Mouse (Mus musculus) liver, postnatal 0 days (tissue): ENCODE measurements at regions not wholly inside any gene's neighbourhood (a gene's known extent, or its start where the extent isn't known, plus 50 kb on each side); places are given as distances from the start of the nearest gene placed in this dataset.

Experiments
- ATAC-seq: fragments of 200-750 bp; cut with Nextera tagmentation; 2 replicates; pipeline ENCODE4 v1.8.0; 2017; ENCODE audit warnings: mild to moderate bottlenecking, moderate library complexity
- DNase-seq: peaks from one replicate; pipeline ENCODE4 v3.0.0-alpha.2; 2016
- H3K27ac ChIP-seq: fragments of 300-500 bp; sonication (generic); 2 replicates; pipeline ENCODE4 v1.5.1; 2014; ENCODE audit warnings: antibody characterized with exemption, moderate library complexity, mild to moderate bottlenecking, low read depth
- H3K27me3 ChIP-seq: fragments of 300-500 bp; sonication (generic); 2 replicates; pipeline ENCODE4 v1.6.1; 2014; ENCODE audit warnings: low read length, control low read depth, mixed read lengths; ENCODE audit not compliant: insufficient read depth
- H3K36me3 ChIP-seq: fragments of 300-500 bp; sonication (generic); replicated peaks from 2 replicates; pipeline ENCODE4 v1.6.1; 2014; ENCODE audit warnings: mild to moderate bottlenecking, control low read depth, low read length, moderate library complexity, mixed read lengths; ENCODE audit not compliant: insufficient read depth
- H3K4me1 ChIP-seq: fragments of 300-500 bp; sonication (generic); 2 replicates; pipeline ENCODE4 v1.6.1; 2014; ENCODE audit warnings: antibody characterized with exemption, mild to moderate bottlenecking, control low read depth; ENCODE audit not compliant: insufficient read depth
- H3K4me2 ChIP-seq: fragments of 300-500 bp; sonication (generic); 2 replicates; pipeline ENCODE4 v1.6.1; 2014; ENCODE audit warnings: low read depth, mild to moderate bottlenecking, low read length, moderate library complexity, mixed read lengths
- H3K4me3 ChIP-seq: fragments of 300-500 bp; sonication (generic); 2 replicates; pipeline ENCODE4 v1.5.1; 2014; ENCODE audit warnings: low read depth, low read length
- H3K9ac ChIP-seq: fragments of 300-500 bp; sonication (generic); replicated peaks from 2 replicates; pipeline ENCODE4 v1.6.1; 2014; ENCODE audit warnings: mild to moderate bottlenecking, moderate library complexity
- H3K9me3 ChIP-seq: fragments of 300-500 bp; sonication (generic); 2 replicates; pipeline ENCODE4 v1.6.1; 2016; ENCODE audit warnings: mild to moderate bottlenecking, control low read depth, low read length, mixed read lengths
- CTCF ChIP-seq: sonication (generic); IDR thresholded peaks from 2 replicates; pipeline ENCODE4 v1.5.1; 2016; ENCODE audit warnings: antibody characterized with exemption, low read depth
- EP300 ChIP-seq: IDR thresholded peaks from 2 replicates; pipeline ENCODE4 v1.6.1; 2016; ENCODE audit warnings: antibody characterized with exemption, low read depth, mild to moderate bottlenecking
- WGBS: fragments of 180-500 bp; shearing (Covaris S2); extraction: QIAGEN DNeasy Blood & Tissue Kit; methylation state at CpG from one replicate; pipeline ENCODE4 v1.1.7; 2014; ENCODE audit not compliant: insufficient replicate concordance; 5-methylcytosine and 5-hydroxymethylcytosine counted together

GRCm38 (mm10) chr5:142314466-142314865, 86.8 kb upstream of the Foxk1 start:
- DNase-seq, result no peak
- no peaks in the 10 kb centered on the region for H3K4me1 ChIP-seq
- H3K4me3 ChIP-seq, result no peak overlapping the region
- H3K9me3 ChIP-seq, result no peaks in the 10 kb centered on the region
- ATAC-seq, result no peak
- no peak overlapping the region for H3K4me2 ChIP-seq
- H3K9ac ChIP-seq, result no peak overlapping the region
- no peak overlapping the region for H3K27ac ChIP-seq
- WGBS, result 55% methylated on average over 5 of the region's 5 CpGs
- H3K36me3 ChIP-seq, result no peaks in the 10 kb centered on the region
- no peaks in the 10 kb centered on the region for H3K27me3 ChIP-seq
- TF ChIP-seq EP300 (no peak), CTCF (no peak)

- 3% methylated on average over 7 of the region's 7 CpGs for WGBS
- H3K9me3 ChIP-seq, result no peaks in the 10 kb centered on the region
Measured at GRCm38 (mm10) chr5:142319268-142319667, 82.0 kb upstream of the Foxk1 start.

GRCm38 (mm10) chr5:142321316-142321715, 80.0 kb upstream of the Foxk1 start:
- TF ChIP-seq EP300 (no peak), CTCF (no peak)
- H3K36me3 ChIP-seq, result no peaks in the 10 kb centered on the region
- H3K9ac ChIP-seq, result no peak overlapping the region
- ATAC-seq (no peak), DNase-seq (no peak)
- H3K4me3 ChIP-seq, result no peak overlapping the region
- no peak overlapping the region for H3K4me2 ChIP-seq
- no peaks in the 10 kb centered on the region for H3K4me1 ChIP-seq
- WGBS, result 71% methylated on average over 8 of the region's 8 CpGs
- no peaks in the 10 kb centered on the region for H3K9me3 ChIP-seq
- no peak overlapping the region for H3K27ac ChIP-seq
- no peaks in the 10 kb centered on the region for H3K27me3 ChIP-seq

More at GRCm38 (mm10) chr5:142319268-142319667, 82.0 kb upstream of the Foxk1 start:
- peak; percentile 59 for DNase-seq
- no peak overlapping the region for H3K27ac ChIP-seq
- no peaks in the 10 kb centered on the region for H3K4me1 ChIP-seq
- ATAC-seq, result 0 out of 2 replicates have a peak, but pooled peaks have one; percentile 25
- H3K27me3 ChIP-seq, result no peaks in the 10 kb centered on the region
- H3K4me3 ChIP-seq, result no peak overlapping the region
- no peaks in the 10 kb centered on the region for H3K36me3 ChIP-seq
- TF ChIP-seq EP300 (no peak), CTCF (peak; percentile 86)
- H3K9ac ChIP-seq, result no peak overlapping the region
- no peak overlapping the region for H3K4me2 ChIP-seq

- H3K9ac ChIP-seq, result no peak overlapping the region
- H3K27me3 ChIP-seq, result no peaks in the 10 kb centered on the region
- no peak overlapping the region for H3K4me3 ChIP-seq
- H3K27ac ChIP-seq, result no peak overlapping the region
- no peaks in the 10 kb centered on the region for H3K4me1 ChIP-seq
- WGBS, result 33% methylated on average over 2 of the region's 2 CpGs
- DNase-seq (no peak), ATAC-seq (no peak)
- H3K9me3 ChIP-seq, result no peaks in the 10 kb centered on the region
- H3K4me2 ChIP-seq, result no peak overlapping the region
- no peak for TF ChIP-seq CTCF
- TF ChIP-seq EP300, result no peak
- no peaks in the 10 kb centered on the region for H3K36me3 ChIP-seq
Measured at GRCm38 (mm10) chr5:142324928-142325327, 76.4 kb upstream of the Foxk1 start.

- TF ChIP-seq EP300, result no peak
- TF ChIP-seq CTCF, result no peak
- WGBS, result 72% methylated on average over 4 of the region's 4 CpGs
- no peak for DNase-seq
Measured at GRCm38 (mm10) chr5:142325560-142325959, 75.7 kb upstream of the Foxk1 start.

GRCm38 (mm10) chr5:142327261-142327660, 74.0 kb upstream of the Foxk1 start:
- 63% methylated on average over 6 of the region's 6 CpGs for WGBS
- Histone ChIP-seq H3K9me3 (no peaks in the 10 kb centered on the region), H3K27me3 (no peaks in the 10 kb centered on the region), H3K36me3 (no peaks in the 10 kb centered on the region), H3K4me2 (no peak overlapping the region), H3K27ac (no peak overlapping the region), H3K4me1 (no peaks in the 10 kb centered on the region), H3K9ac (no peak overlapping the region), H3K4me3 (no peak overlapping the region)
- DNase-seq (peak; percentile 49), ATAC-seq (no peak)
- TF ChIP-seq CTCF (peak; percentile 57), EP300 (no peak)

More at GRCm38 (mm10) chr5:142325560-142325959, 75.7 kb upstream of the Foxk1 start:
- ATAC-seq, result no peak
- Histone ChIP-seq H3K9me3 (no peaks in the 10 kb centered on the region), H3K27me3 (no peaks in the 10 kb centered on the region), H3K4me2 (no peak overlapping the region), H3K27ac (no peak overlapping the region), H3K9ac (no peak overlapping the region), H3K4me1 (no peaks in the 10 kb centered on the region), H3K4me3 (no peak overlapping the region), H3K36me3 (no peaks in the 10 kb centered on the region)
